Mouse (Mus musculus): ENCODE results near the gene Pex26.

GRCm38 (mm10) chr6:121191261-121192009 lies 8.0 kb downstream of the Pex26 start:
- no peak for TF ChIP-seq POLR2A (IDR thresholded peaks at IDR 0.05; ENCODE audit: borderline replicate concordance, control insufficient read depth, low read depth, low read length)
- TF ChIP-seq CTCF (IDR thresholded peaks at IDR 0.05; ENCODE audit: control insufficient read depth, insufficient read depth, low read length): no peak
